Mouse (Mus musculus) spleen, adult 2 months (tissue): ENCODE results near the gene Rhbdl1.

Experiments
- CTCF ChIP-seq: fragments of 200-500 bp; IDR thresholded peaks from 2 replicates; pipeline ENCODE4 v1.5.1; 2011; ENCODE audit warnings: mild to moderate bottlenecking, inconsistent platforms; ENCODE audit not compliant: insufficient read depth, insufficient read length, insufficient replicate concordance; ENCODE audit errors: extremely low read depth
- POLR2A ChIP-seq: fragments of 200-500 bp; IDR thresholded peaks from 2 replicates; pipeline ENCODE4 v1.6.1; 2011; ENCODE audit warnings: low read depth, low read length, inconsistent platforms

- no peak for TF ChIP-seq CTCF
- peak; percentile 60; the same call in 1 of the 2 replicates for TF ChIP-seq POLR2A
Measured at GRCm38 (mm10) chr17:25823452-25823851, 13.6 kb downstream of the Rhbdl1 start, which contains the start of gene Wdr24.
